1 mouse cellular context compared by ENCODE assay signal in the genomic region with DNA sequence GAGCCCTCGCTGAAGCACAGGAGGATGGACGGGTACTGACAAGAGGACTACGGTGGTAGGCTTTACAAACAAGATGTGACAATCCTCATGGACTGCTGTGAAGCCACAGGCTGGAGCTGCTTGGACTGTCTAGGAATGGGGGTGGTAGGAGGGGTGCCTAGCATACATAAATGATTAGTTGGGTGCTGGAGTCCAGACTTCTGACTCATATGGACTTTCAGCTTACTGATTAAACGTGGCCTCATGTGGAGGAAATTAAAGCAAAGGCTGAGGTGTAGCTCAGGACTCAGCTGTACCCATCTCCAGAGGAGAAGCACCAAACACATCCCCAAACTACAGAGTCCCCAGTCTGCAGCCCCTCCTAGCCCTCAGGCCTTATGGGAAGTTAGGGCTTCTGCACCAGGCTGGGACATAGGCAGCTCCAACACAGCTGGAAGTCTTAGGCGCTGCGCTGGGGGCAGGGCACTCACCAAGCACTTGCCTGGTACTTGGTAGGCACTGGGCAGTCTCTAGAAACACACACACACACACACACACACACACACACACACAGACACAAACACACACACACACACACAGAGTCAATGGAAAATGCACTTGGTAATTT.
TF ChIP-seq lines count a peak whose summit lies in the region.

No protein-coding gene starts in this region.

TF ChIP-seq in MEL, 35 proteins besides CTCF, POLR2A, EP300 and RAD21:
- TF ChIP-seq CHD1 (IDR thresholded peaks at IDR 0.05; ENCODE audit: low read depth, low read length) (no peak), TCF12 (IDR thresholded peaks at IDR 0.05; ENCODE audit: low read depth, low read length) (no peak), BHLHE40 (IDR thresholded peaks at IDR 0.05; ENCODE audit: borderline replicate concordance, low read depth, low read length) (no peak), USF2 (IDR thresholded peaks at IDR 0.05; ENCODE audit: borderline replicate concordance in 1 of 2, insufficient read depth in 1 of 2, low read depth in 1 of 2, low read length in 2 of 2) (no peak), POLR2AphosphoS2 (IDR thresholded peaks at IDR 0.05; ENCODE audit: low read length) (no peak), SMC3 (IDR thresholded peaks at IDR 0.05; ENCODE audit: low read depth, low read length) (no peak), NELFE (IDR thresholded peaks at IDR 0.05; ENCODE audit: low read depth, low read length) (no peak), MAX (IDR thresholded peaks at IDR 0.05; ENCODE audit: low read length) (no peak), ELF1 (IDR thresholded peaks at IDR 0.05; ENCODE audit: low read depth, low read length) (no peak), MXI1 (IDR thresholded peaks at IDR 0.05; ENCODE audit: low read depth, low read length) (no peak), ZKSCAN1 (IDR thresholded peaks at IDR 0.05; ENCODE audit: low read depth, low read length) (no peak), POLR2AphosphoS5 (IDR thresholded peaks at IDR 0.05; ENCODE audit: borderline replicate concordance, low read depth, low read length) (no peak), TAL1 (IDR thresholded peaks at IDR 0.05; ENCODE audit: low read length) (no peak), MAZ (IDR thresholded peaks at IDR 0.05; ENCODE audit: low read depth, low read length) (no peak), JUND (IDR thresholded peaks at IDR 0.05; ENCODE audit: low read depth, low read length) (no peak), MEF2A (IDR thresholded peaks at IDR 0.05; ENCODE audit: extremely low read depth, insufficient replicate concordance, low read depth, low read length, poor library complexity, severe bottlenecking) (no peak), GABPA (IDR thresholded peaks at IDR 0.05; ENCODE audit: low read depth, low read length) (no peak), RCOR1 (IDR thresholded peaks at IDR 0.05; ENCODE audit: low read depth, low read length) (no peak), ETS1 (IDR thresholded peaks at IDR 0.05; ENCODE audit: low read depth, low read length) (no peak)
TF ChIP-seq in MEL: peak in this region for 0.
